Mouse (Mus musculus): ENCODE results near the gene Rabgap1.

GRCm38 (mm10) chr2:37511134-37511901, 68.2 kb downstream of the Rabgap1 start:
- TF ChIP-seq POLR2A (IDR thresholded peaks at IDR 0.05; ENCODE audit: borderline replicate concordance, extremely low read depth, low read depth, low read length) (no peak), CTCF (IDR thresholded peaks at IDR 0.05; ENCODE audit: insufficient read depth, low read length) (no peak)

Measured in lung, adult 2 months (tissue).